8 mouse cellular contexts compared by ENCODE assay signal in genomic region chr16:21693981-21694462, GRCm38 (mm10). TPM values are rescaled to one million over a fixed set of nuclear protein-coding genes. Genes with fewer than 3 reads are reported as not detected.
DNase-seq lines count a peak whose midpoint lies in the region; ATAC-seq and TF ChIP-seq lines count a peak whose summit lies in the region.

No protein-coding gene starts in this region.

- H3K4me3 ChIP-seq in E14TG2a.4 (replicated peaks; ENCODE audit: low read length): peak overlapping the region; percentile 86
- peak overlapping the region; percentile 86 for H3K4me3 ChIP-seq in forebrain, embryonic 13.5 days
- H3K4me3 ChIP-seq in hindbrain, embryonic 12.5 days: peak overlapping the region; percentile 81

- peak overlapping the region; percentile 89 for H3K4me2 ChIP-seq in forebrain, embryonic 13.5 days
- H3K4me2 ChIP-seq in hindbrain, embryonic 12.5 days (replicated peaks): peak overlapping the region; percentile 96

- ATAC-seq in forebrain, embryonic 13.5 days: peak; percentile 79
- peak; percentile 80 for ATAC-seq in hindbrain, embryonic 12.5 days (ENCODE audit: low FRiP score)
- ATAC-seq in megakaryocyte, adult 5-6 weeks (ENCODE audit: poor library complexity, severe bottlenecking): peak; percentile 49

- peak overlapping the region; percentile 92 for H3K9ac ChIP-seq in forebrain, embryonic 13.5 days
- peak overlapping the region; percentile 87 for H3K9ac ChIP-seq in hindbrain, embryonic 12.5 days

- TF ChIP-seq POLR2A in brain, embryonic 14.5 days (IDR thresholded peaks at IDR 0.05; ENCODE audit: borderline replicate concordance, extremely low read depth, insufficient read depth, insufficient read length, poor library complexity, severe bottlenecking): no peak

- H3K27ac ChIP-seq in forebrain, embryonic 13.5 days: peak overlapping the region; percentile 91
- H3K27ac ChIP-seq in hindbrain, embryonic 12.5 days: peak overlapping the region; percentile 96

- H3K4me1 ChIP-seq in E14TG2a.4 (replicated peaks; ENCODE audit: low read depth, low read length): peaks cover 27% of the 10 kb centered on the region
- peaks cover 47% of the 10 kb centered on the region for H3K4me1 ChIP-seq in forebrain, embryonic 13.5 days
- H3K4me1 ChIP-seq in hindbrain, embryonic 12.5 days: peaks cover 34% of the 10 kb centered on the region

- under 1% methylated on average over 45 of the region's 45 CpGs for WGBS in forebrain, embryonic 13.5 days
- under 1% methylated on average over 40 of the region's 45 CpGs for WGBS in hindbrain, embryonic 12.5 days

- no peak for TF ChIP-seq CTCF in E14TG2a.4 (conservative IDR thresholded peaks at IDR 0.05; ENCODE audit: low read length)
- no peak for TF ChIP-seq CTCF in brain, embryonic 14.5 days (IDR thresholded peaks at IDR 0.05; ENCODE audit: borderline replicate concordance, extremely low read depth, insufficient read depth, insufficient read length)

- H3K36me3 ChIP-seq in E14TG2a.4 (ENCODE audit: insufficient read depth, low read length): no peaks in the 10 kb centered on the region
- H3K36me3 ChIP-seq in forebrain, embryonic 13.5 days (ENCODE audit: poor library complexity, severe bottlenecking): no peaks in the 10 kb centered on the region
- no peaks in the 10 kb centered on the region for H3K36me3 ChIP-seq in hindbrain, embryonic 12.5 days

- H3K27me3 ChIP-seq in E14TG2a.4 (ENCODE audit: insufficient read depth, low read length): peaks cover 81% of the 10 kb centered on the region
- no peaks in the 10 kb centered on the region for H3K27me3 ChIP-seq in forebrain, embryonic 13.5 days
- no peaks in the 10 kb centered on the region for H3K27me3 ChIP-seq in hindbrain, embryonic 12.5 days

- H3K9me3 ChIP-seq in E14TG2a.4 (ENCODE audit: low read length): peaks cover 5% of the 10 kb centered on the region
- no peaks in the 10 kb centered on the region for H3K9me3 ChIP-seq in forebrain, embryonic 13.5 days (replicated peaks)
- H3K9me3 ChIP-seq in hindbrain, embryonic 12.5 days (replicated peaks): no peaks in the 10 kb centered on the region

- peak; percentile 83 for DNase-seq in brain, embryonic 14.5 days (ENCODE audit: low read depth)
- peak; percentile 18 to 56 for DNase-seq in left cerebral cortex, adult 9 months (ENCODE audit: low spot score in 2 of 2)
- peak; percentile 57 for DNase-seq in right cerebral cortex, postnatal 4 days
- DNase-seq in c-Kit-positive CD71-positive TER-119-positive erythroid progenitor cells, embryonic 14.5 days (ENCODE audit: low spot score): no peak

RNA-seq across cellular contexts. Expression of gene 2510009E07Rik, which starts 0.4 kb away (rescaled TPM):
- polyA plus RNA-seq in brain, embryonic 14.5 days (2012; rRNA removed): 36.0 and 57.0 TPM in 2 replicates
- 32.1 and 38.8 TPM in 2 replicates for polyA plus RNA-seq in forebrain, embryonic 13.5 days (2015; fragmentation: Nextera tagmentation; extraction: Ambion mirVana)
- 54.6 and 56.0 TPM in 2 replicates for polyA plus RNA-seq in hindbrain, embryonic 12.5 days (2016; fragmentation: Nextera tagmentation; extraction: Ambion mirVana)
- 0.41 and 0.60 TPM in 2 replicates for total RNA-seq in megakaryocyte, adult 5-6 weeks (2015)
- 1.3 and 3.2 TPM in 2 replicates for total RNA-seq in megakaryocyte, adult 5-6 weeks (2017)
